Mouse (Mus musculus): ENCODE measurements at regions not wholly inside any gene's neighbourhood (a gene's known extent, or its start where the extent isn't known, plus 50 kb on each side); places are given as distances from the start of the nearest gene placed in this dataset.

- no peak for TF ChIP-seq TAL1 (IDR thresholded peaks at IDR 0.05; ENCODE audit: low read length)
- no peak for TF ChIP-seq GATA1 (IDR thresholded peaks at IDR 0.05; ENCODE audit: low read length)
These were observed 371.9 kb upstream of the Mef2c start for GRCm38 (mm10) chr13:83131982-83132354.
